Mouse (Mus musculus): ENCODE measurements around the gene Uckl1. TPM values are rescaled to one million over a fixed set of nuclear protein-coding genes. Genes with fewer than 3 reads are reported as not detected.
A peak's percentile ranks its signal among the peaks of the same experiment; 100 is the strongest.

Uckl1 gene
- 10 to 100 TPM; 33.1 to 65.4 TPM for total RNA-seq (2021)

- intact Hi-C loops (cut with DNase I) = loop anchor here (5.0 kb wide), 1 partner anchor 192 kb away; no protein-coding TSS in a partner anchor
These were observed at the start of gene Uckl1 for GRCm38 (mm10) chr2:181584411-181584942. TSS of gene Uckl1 (minus strand) at chr2:181584892.

GRCm38 (mm10) chr2:181632624-181633023 is 47.9 kb upstream of the Uckl1 start:
- no peak for DNase-seq (ENCODE audit: low spot score in 2 of 2)

More at GRCm38 (mm10) chr2:181584411-181584942, at the start of gene Uckl1:
- DNase-seq (ENCODE audit: low spot score in 2 of 2) = peak in 1 of 2 experiments; percentile 4

GRCm38 (mm10) chr2:181628471-181628870 is 43.8 kb upstream of the Uckl1 start:
- DNase-seq (ENCODE audit: low spot score in 2 of 2) = no peak
- intact Hi-C loops (cut with DNase I) = no loop called here

More at GRCm38 (mm10) chr2:181632624-181633023, 47.9 kb upstream of the Uckl1 start:
- intact Hi-C loops (cut with DNase I) = no loop called here

- no peak for DNase-seq (ENCODE audit: low spot score in 2 of 2)
- intact Hi-C loops (cut with DNase I) = no loop called here
These were observed 38.7 kb upstream of the Uckl1 start for GRCm38 (mm10) chr2:181623401-181623800.

GRCm38 (mm10) chr2:181618761-181619495 is 34.2 kb upstream of the Uckl1 start:
- intact Hi-C loops (cut with DNase I) = no loop called here
- no peak for DNase-seq (ENCODE audit: low spot score in 2 of 2)

GRCm38 (mm10) chr2:181602367-181602766 is 17.7 kb upstream of the Uckl1 start:
- no peak for DNase-seq (ENCODE audit: low spot score in 2 of 2)
- intact Hi-C loops (cut with DNase I) = no loop called here

GRCm38 (mm10) chr2:181601751-181602145 is 17.1 kb upstream of the Uckl1 start:
- intact Hi-C loops (cut with DNase I) = no loop called here
- DNase-seq (ENCODE audit: low spot score in 2 of 2) = no peak

GRCm38 (mm10) chr2:181600828-181601750 is 16.4 kb upstream of the Uckl1 start:
- intact Hi-C loops (cut with DNase I) = no loop called here
- peak; percentile 97 for DNase-seq (ENCODE audit: low spot score in 2 of 2)

- intact Hi-C loops (cut with DNase I) = no loop called here
These were observed 15.6 kb upstream of the Uckl1 start for GRCm38 (mm10) chr2:181600226-181600758.

GRCm38 (mm10) chr2:181598454-181599351 is 14.0 kb upstream of the Uckl1 start, which contains the start of gene Samd10:
TSS of gene Samd10 (minus strand) at chr2:181599212.
- peak; percentile 73 to 80 for DNase-seq (ENCODE audit: low spot score in 2 of 2)
- intact Hi-C loops (cut with DNase I) = loop anchor here (5.0 kb wide), 1 partner anchor 186 kb away; no protein-coding TSS in a partner anchor

More at GRCm38 (mm10) chr2:181600226-181600758, 15.6 kb upstream of the Uckl1 start:
- peak in 1 of 2 experiments; percentile 17 for DNase-seq (ENCODE audit: low spot score in 2 of 2)

- no peak for DNase-seq (ENCODE audit: low spot score in 2 of 2)
- intact Hi-C loops (cut with DNase I) = loop anchor here (5.0 kb wide), 1 partner anchor 185 kb away; no protein-coding TSS in a partner anchor
These were observed 12.8 kb upstream of the Uckl1 start for GRCm38 (mm10) chr2:181597378-181598061.

- intact Hi-C loops (cut with DNase I) = loop anchor here (5.0 kb wide), 1 partner anchor 184 kb away; no protein-coding TSS in a partner anchor
- no peak for DNase-seq (ENCODE audit: low spot score in 2 of 2)
These were observed 11.7 kb upstream of the Uckl1 start for GRCm38 (mm10) chr2:181596221-181596960.

- peak in 1 of 2 experiments; percentile 29 for DNase-seq (ENCODE audit: low spot score in 2 of 2)
- intact Hi-C loops (cut with DNase I) = loop anchor here (5.0 kb wide), 1 partner anchor 183 kb away; no protein-coding TSS in a partner anchor
These were observed 10.4 kb upstream of the Uckl1 start for GRCm38 (mm10) chr2:181594946-181595696.

- no peak for DNase-seq (ENCODE audit: low spot score in 2 of 2)
- intact Hi-C loops (cut with DNase I) = no loop called here
These were observed 9.2 kb upstream of the Uckl1 start for GRCm38 (mm10) chr2:181593937-181594336.

GRCm38 (mm10) chr2:181593042-181593421 is 8.3 kb upstream of the Uckl1 start:
- intact Hi-C loops (cut with DNase I) = no loop called here

GRCm38 (mm10) chr2:181592231-181593041 is 7.7 kb upstream of the Uckl1 start, which contains the start of gene Zfp512b:
TSS of gene Zfp512b (minus strand) at chr2:181592803.
- peak; percentile 72 to 83 for DNase-seq (ENCODE audit: low spot score in 2 of 2)
- intact Hi-C loops (cut with DNase I) = loop anchor here (1.0 kb wide), 1 partner anchor 72 kb away; the partner anchor contains the start of gene Dnajc5

More at GRCm38 (mm10) chr2:181593042-181593421, 8.3 kb upstream of the Uckl1 start:
- no peak for DNase-seq (ENCODE audit: low spot score in 2 of 2)

Measured in left cerebral cortex, postnatal 36 days (tissue).